Mouse (Mus musculus) erythroblast, embryonic 14.5 days (primary cell): ENCODE data around the gene Gpr142. TPM values are rescaled to one million over a fixed set of nuclear protein-coding genes. Genes with fewer than 3 reads are reported as not detected.

Experiments
- H3K27me3 ChIP-seq: 2 replicates; pipeline ENCODE4 v1.6.1; 2012; ENCODE audit warnings: inconsistent platforms; ENCODE audit not compliant: control insufficient read depth
- H3K36me3 ChIP-seq: 2 replicates; pipeline ENCODE4 v1.6.1; 2012; ENCODE audit warnings: mild to moderate bottlenecking, inconsistent platforms; ENCODE audit not compliant: control insufficient read depth
- H3K4me1 ChIP-seq: 2 replicates; pipeline ENCODE4 v1.6.1; 2012; ENCODE audit warnings: inconsistent platforms; ENCODE audit not compliant: control insufficient read depth
- H3K4me3 ChIP-seq: replicated peaks from 2 replicates; pipeline ENCODE3; 2012; ENCODE audit warnings: moderate library complexity, mild to moderate bottlenecking, inconsistent platforms
- H3K9me3 ChIP-seq: 2 replicates; pipeline ENCODE4 v1.6.1; 2012; ENCODE audit warnings: low read length, inconsistent platforms, mixed read lengths; ENCODE audit not compliant: control insufficient read depth
- GATA1 ChIP-seq: IDR thresholded peaks from 2 replicates; pipeline ENCODE4 v1.6.1; 2012; ENCODE audit warnings: low read length, inconsistent platforms, mixed read lengths
- TAL1 ChIP-seq: IDR thresholded peaks from 3 replicates; pipeline ENCODE4 v1.6.1; 2012; ENCODE audit warnings: low read length, inconsistent platforms, mixed read lengths
- polyA plus RNA-seq: library from polyadenylated mRNA; stranded (reverse); fragments of >175 nt; gene quantifications from 2 replicates; pipeline ENCODE4 v1.2.3, GENCODE M21; 2012

Gene Gpr142
- polyA plus RNA-seq, 1 experiment: not detected

- H3K36me3 ChIP-seq: no peaks in the 10 kb centered on the region
- H3K4me1 ChIP-seq: no peaks in the 10 kb centered on the region; the same call in 1 of the 2 replicates
- TF ChIP-seq GATA1: no peak
- TF ChIP-seq TAL1: no peak
- no peaks in the 10 kb centered on the region for H3K9me3 ChIP-seq
- peaks cover 84% of the 10 kb centered on the region for H3K27me3 ChIP-seq
- H3K4me3 ChIP-seq: no peak overlapping the region
Observed at GRCm38 (mm10) chr11:114789716-114790115, 9.0 kb upstream of the Gpr142 start.

DNA sequence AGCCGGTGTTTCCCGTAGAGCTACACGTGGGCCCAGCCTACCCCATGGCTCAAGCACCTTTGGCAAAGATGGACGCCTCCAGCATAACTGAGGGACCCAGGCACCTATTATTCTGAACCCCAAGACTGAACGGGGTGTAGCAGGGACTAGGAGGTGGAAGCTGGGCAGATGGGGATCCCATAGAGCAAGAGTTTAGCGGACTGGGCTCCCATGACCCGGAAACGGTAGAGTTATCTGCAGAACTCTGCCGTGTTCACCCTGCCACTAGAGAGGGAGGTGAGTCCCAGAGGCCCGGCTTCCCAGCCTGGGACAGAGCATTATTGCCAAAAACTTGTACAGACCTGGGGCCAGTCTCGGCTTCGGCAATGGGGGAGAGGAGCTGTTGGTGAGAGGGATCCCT lies 8.6 kb upstream of the Gpr142 start:
- no peak for TF ChIP-seq TAL1
- no peak for TF ChIP-seq GATA1
- H3K4me3 ChIP-seq: no peak overlapping the region
- H3K36me3 ChIP-seq: no peaks in the 10 kb centered on the region
- peaks cover 82% of the 10 kb centered on the region for H3K27me3 ChIP-seq
- H3K4me1 ChIP-seq: no peaks in the 10 kb centered on the region; the same call in 1 of the 2 replicates
- H3K9me3 ChIP-seq: no peaks in the 10 kb centered on the region

DNA sequence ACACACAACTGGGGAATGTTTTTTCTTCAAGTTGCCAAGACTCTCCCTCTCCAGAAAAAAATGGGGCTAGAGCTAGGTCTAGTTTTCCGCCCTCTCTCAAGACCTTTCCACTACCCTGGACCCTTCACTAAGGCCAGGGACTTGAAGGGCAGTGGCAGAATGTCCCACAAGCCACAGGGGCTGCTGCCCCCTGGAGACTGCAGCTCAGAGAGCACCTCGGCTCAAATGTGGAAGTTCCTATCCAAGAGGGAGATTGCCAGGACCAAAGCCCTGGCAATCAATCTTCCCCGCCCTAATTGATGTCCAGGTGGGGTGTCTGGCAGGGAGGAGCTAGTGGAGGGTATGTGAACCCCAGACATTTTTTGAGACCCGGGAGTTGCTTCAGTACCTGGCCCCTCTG lies 7.9 kb upstream of the Gpr142 start:
- H3K9me3 ChIP-seq: no peaks in the 10 kb centered on the region
- H3K36me3 ChIP-seq: no peaks in the 10 kb centered on the region
- no peak overlapping the region for H3K4me3 ChIP-seq
- H3K4me1 ChIP-seq: no peaks in the 10 kb centered on the region; the same call in 1 of the 2 replicates
- H3K27me3 ChIP-seq: peaks cover 75% of the 10 kb centered on the region
- TF ChIP-seq TAL1 (no peak), GATA1 (no peak)

DNA sequence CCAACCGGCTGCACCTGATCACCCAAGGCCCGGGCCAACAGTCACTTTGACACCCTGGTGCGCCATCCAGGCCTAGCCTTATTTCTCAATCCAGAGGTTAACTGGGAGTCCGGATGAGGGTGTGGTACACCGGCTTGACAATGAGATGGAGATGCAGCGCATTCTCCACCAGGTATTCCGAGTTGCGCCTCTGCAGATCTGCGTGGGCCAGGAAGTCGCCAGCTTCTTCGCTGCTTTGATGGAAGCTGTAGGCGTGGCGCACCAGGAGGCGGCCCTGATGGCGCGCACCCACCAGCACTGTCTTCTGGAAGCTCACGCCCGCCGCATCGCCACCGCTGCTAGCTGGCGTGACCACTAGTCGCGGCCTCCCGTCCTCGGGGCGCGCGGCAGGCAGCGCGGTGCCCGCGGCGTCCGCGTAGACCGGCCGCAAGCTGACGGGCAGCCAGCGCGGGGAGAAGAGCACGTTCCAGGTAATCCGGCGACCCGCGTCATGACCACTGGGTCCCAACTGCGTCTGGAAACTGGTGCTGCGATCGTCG lies 7.3 kb upstream of the Gpr142 start:
- no peak for TF ChIP-seq GATA1
- no peak for TF ChIP-seq TAL1
- peaks cover 69% of the 10 kb centered on the region for H3K27me3 ChIP-seq
- H3K4me1 ChIP-seq: no peaks in the 10 kb centered on the region; the same call in 1 of the 2 replicates
- no peaks in the 10 kb centered on the region for H3K36me3 ChIP-seq
- no peak overlapping the region for H3K4me3 ChIP-seq
- H3K9me3 ChIP-seq: no peaks in the 10 kb centered on the region

GRCm38 (mm10) chr11:114791891-114792411 lies 6.8 kb upstream of the Gpr142 start:
- TF ChIP-seq TAL1: no peak
- no peak for TF ChIP-seq GATA1
- Histone ChIP-seq H3K36me3 (no peaks in the 10 kb centered on the region), H3K27me3 (peaks cover 64% of the 10 kb centered on the region), H3K9me3 (no peaks in the 10 kb centered on the region), H3K4me3 (no peak overlapping the region), H3K4me1 (no peaks in the 10 kb centered on the region; the same call in 1 of the 2 replicates)

DNA sequence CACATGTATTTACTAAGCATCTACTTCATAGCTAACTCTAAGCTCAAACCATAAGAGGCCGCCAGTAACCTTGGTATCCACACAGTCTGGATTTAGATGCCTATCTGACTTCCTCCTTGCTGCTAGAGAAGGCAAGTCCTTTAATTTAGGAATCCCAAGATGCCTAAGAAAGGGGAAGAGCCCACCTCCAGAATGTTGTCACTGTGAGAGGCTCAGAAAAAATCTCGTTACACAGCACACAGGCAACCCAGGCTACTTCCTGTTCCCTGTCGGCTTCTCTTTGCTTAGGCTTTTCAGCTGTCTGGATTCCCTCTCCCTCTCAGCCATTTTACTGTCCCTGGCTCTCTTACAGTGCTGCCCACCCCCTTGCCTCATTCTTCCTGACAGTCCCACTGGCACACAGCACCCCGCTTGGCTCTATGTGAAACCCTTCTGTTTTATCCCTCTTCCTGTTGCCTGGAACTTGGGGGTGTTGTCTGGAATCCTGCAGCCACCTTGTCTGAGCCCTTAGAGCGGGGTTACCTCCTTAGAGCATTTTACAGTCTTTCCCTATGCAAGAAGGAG lies 5.7 kb upstream of the Gpr142 start:
- no peak for TF ChIP-seq TAL1
- no peak for TF ChIP-seq GATA1
- H3K36me3 ChIP-seq: no peaks in the 10 kb centered on the region
- no peaks in the 10 kb centered on the region for H3K9me3 ChIP-seq
- no peaks in the 10 kb centered on the region; the same call in 1 of the 2 replicates for H3K4me1 ChIP-seq
- no peak overlapping the region for H3K4me3 ChIP-seq
- peaks cover 54% of the 10 kb centered on the region for H3K27me3 ChIP-seq

- peaks cover 50% of the 10 kb centered on the region for H3K27me3 ChIP-seq
- no peak overlapping the region for H3K4me3 ChIP-seq
- H3K36me3 ChIP-seq: no peaks in the 10 kb centered on the region
- H3K9me3 ChIP-seq: no peaks in the 10 kb centered on the region
- TF ChIP-seq GATA1 (no peak), TAL1 (no peak)
- no peaks in the 10 kb centered on the region; the same call in 1 of the 2 replicates for H3K4me1 ChIP-seq
Observed at GRCm38 (mm10) chr11:114793868-114794545, 4.7 kb upstream of the Gpr142 start.

DNA sequence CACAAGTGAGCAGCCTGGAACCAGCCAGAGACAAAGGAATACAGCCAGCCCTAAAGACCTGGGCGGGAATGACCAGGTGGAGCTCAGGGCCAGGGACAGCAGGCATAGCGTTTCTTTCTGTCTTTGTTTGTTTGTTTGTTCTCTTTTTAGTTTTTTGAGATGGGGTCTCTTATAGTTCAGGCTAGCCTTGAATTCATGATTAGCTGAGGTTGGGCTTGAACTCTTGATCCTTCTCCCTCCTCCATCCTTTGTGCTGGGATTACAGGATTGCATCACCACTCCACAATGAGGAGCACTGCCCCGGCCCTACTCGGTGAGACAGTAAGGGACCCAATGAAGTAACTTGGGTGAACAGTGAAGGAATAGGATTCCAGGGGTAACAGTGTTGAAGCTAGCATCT lies 4.0 kb upstream of the Gpr142 start:
- TF ChIP-seq TAL1 (no peak), GATA1 (no peak)
- Histone ChIP-seq H3K4me3 (no peak overlapping the region), H3K36me3 (no peaks in the 10 kb centered on the region), H3K27me3 (peaks cover 44% of the 10 kb centered on the region), H3K9me3 (no peaks in the 10 kb centered on the region), H3K4me1 (no peaks in the 10 kb centered on the region; the same call in 1 of the 2 replicates)

DNA sequence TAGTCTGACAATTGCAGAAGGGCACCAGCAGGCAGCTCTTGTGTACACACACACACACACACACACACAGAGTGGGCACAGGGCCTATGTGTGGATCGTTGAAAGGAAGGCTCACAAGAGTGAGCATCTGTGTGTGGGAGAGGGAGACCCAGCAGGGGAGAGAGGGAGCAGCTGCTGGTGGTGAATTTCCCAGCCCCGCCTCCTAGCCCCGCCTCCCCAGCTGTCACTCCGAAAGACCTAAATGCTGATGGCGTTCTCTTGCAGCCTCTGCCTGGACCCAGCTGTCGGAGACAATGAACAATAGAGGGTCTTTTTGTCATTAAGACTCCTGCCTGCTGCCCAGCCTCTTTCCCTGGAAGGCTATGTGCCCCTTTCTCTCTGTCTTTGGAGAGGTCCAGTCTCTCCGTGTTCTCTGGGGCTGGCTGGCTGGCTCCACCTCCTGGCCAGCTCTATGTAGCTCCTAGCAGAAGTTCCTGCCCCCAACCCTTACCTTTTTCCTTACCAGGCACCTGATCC lies 3.4 kb upstream of the Gpr142 start:
- H3K27me3 ChIP-seq: peaks cover 38% of the 10 kb centered on the region
- H3K4me1 ChIP-seq: no peaks in the 10 kb centered on the region; the same call in 1 of the 2 replicates
- no peak for TF ChIP-seq TAL1
- TF ChIP-seq GATA1: no peak
- H3K4me3 ChIP-seq: no peak overlapping the region
- H3K36me3 ChIP-seq: no peaks in the 10 kb centered on the region
- H3K9me3 ChIP-seq: no peaks in the 10 kb centered on the region
